Mouse (Mus musculus): ENCODE measurements at regions not wholly inside any gene's neighbourhood (a gene's known extent, or its start where the extent isn't known, plus 50 kb on each side); places are given as distances from the start of the nearest gene placed in this dataset.

DNA sequence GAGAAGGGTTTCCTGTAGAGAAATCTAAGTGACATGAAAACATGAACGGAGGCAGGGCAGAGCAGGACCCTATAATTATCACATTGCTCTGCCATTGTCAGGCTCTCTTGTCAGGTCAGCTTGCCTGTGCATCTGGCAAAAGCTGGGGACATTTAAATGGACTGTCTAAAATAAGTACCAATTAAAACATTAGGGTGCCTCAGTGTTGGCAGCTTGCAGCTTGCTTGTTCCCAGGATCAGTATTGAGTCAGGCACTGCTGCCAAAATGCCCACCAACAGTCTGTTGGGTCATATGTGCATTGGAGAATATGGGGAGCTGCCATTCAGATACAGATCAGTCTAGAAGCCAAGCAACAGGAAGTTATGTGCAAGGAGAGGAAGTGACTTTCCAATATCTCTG, 349.5 kb upstream of the B3gat1 start:
- H3K27me3 ChIP-seq (ENCODE audit: control insufficient read depth, insufficient read depth, low read length) = no peaks in the 10 kb centered on the region
- WGBS = 77% methylated on average over 1 of the region's 1 CpGs
- H3K36me3 ChIP-seq (ENCODE audit: control insufficient read depth, insufficient read depth, low read length) = no peaks in the 10 kb centered on the region
- no peak overlapping the region for H3K4me2 ChIP-seq (ENCODE audit: low read depth)
- no peaks in the 10 kb centered on the region for H3K9me3 ChIP-seq (ENCODE audit: control insufficient read depth, low read length)
- H3K9ac ChIP-seq (ENCODE audit: low read length) = no peak overlapping the region
- no peak overlapping the region for H3K4me3 ChIP-seq (ENCODE audit: low read depth, low read length)
- DNase-seq (ENCODE audit: low spot score) (no peak), ATAC-seq (ENCODE audit: insufficient read depth, low FRiP score, low TSS enrichment) (no peak)
- H3K4me1 ChIP-seq (ENCODE audit: control insufficient read depth, insufficient read depth, low read length) = no peaks in the 10 kb centered on the region
- H3K27ac ChIP-seq (ENCODE audit: low read depth, low read length) = no peak overlapping the region

GRCm38 (mm10) chr9:26398635-26399034, 334.9 kb upstream of the B3gat1 start:
- H3K4me1 ChIP-seq (ENCODE audit: control insufficient read depth, insufficient read depth, low read length) = no peaks in the 10 kb centered on the region
- no peak overlapping the region for H3K27ac ChIP-seq (ENCODE audit: low read depth, low read length)
- no peak for ATAC-seq (ENCODE audit: insufficient read depth, low FRiP score, low TSS enrichment)
- no peak overlapping the region for H3K4me3 ChIP-seq (ENCODE audit: low read depth, low read length)
- no peaks in the 10 kb centered on the region for H3K9me3 ChIP-seq (ENCODE audit: control insufficient read depth, low read length)
- DNase-seq (ENCODE audit: low spot score) = no peak
- H3K4me2 ChIP-seq (ENCODE audit: low read depth) = no peak overlapping the region
- H3K9ac ChIP-seq (ENCODE audit: low read length) = no peak overlapping the region
- no peaks in the 10 kb centered on the region for H3K27me3 ChIP-seq (ENCODE audit: control insufficient read depth, insufficient read depth, low read length)
- 75% methylated on average over 3 of the region's 3 CpGs for WGBS
- no peaks in the 10 kb centered on the region for H3K36me3 ChIP-seq (ENCODE audit: control insufficient read depth, insufficient read depth, low read length)

GRCm38 (mm10) chr9:26422897-26423823, 310.4 kb upstream of the B3gat1 start:
- DNase-seq (ENCODE audit: low spot score) (peak; percentile 13), ATAC-seq (ENCODE audit: insufficient read depth, low FRiP score, low TSS enrichment) (peak; percentile 57)
- H3K36me3 ChIP-seq (ENCODE audit: control insufficient read depth, insufficient read depth, low read length) = no peaks in the 10 kb centered on the region
- H3K4me3 ChIP-seq (ENCODE audit: low read depth, low read length) = no peak overlapping the region
- no peak overlapping the region for H3K9ac ChIP-seq (ENCODE audit: low read length)
- no peaks in the 10 kb centered on the region for H3K9me3 ChIP-seq (ENCODE audit: control insufficient read depth, low read length)
- no peaks in the 10 kb centered on the region for H3K27me3 ChIP-seq (ENCODE audit: control insufficient read depth, insufficient read depth, low read length)
- H3K4me2 ChIP-seq (ENCODE audit: low read depth) = no peak overlapping the region
- H3K27ac ChIP-seq (ENCODE audit: low read depth, low read length) = peak overlapping the region; percentile 24; the same call in 1 of the 2 replicates
- WGBS = 30% methylated on average over 11 of the region's 11 CpGs
- H3K4me1 ChIP-seq (ENCODE audit: control insufficient read depth, insufficient read depth, low read length) = no peaks in the 10 kb centered on the region

DNA sequence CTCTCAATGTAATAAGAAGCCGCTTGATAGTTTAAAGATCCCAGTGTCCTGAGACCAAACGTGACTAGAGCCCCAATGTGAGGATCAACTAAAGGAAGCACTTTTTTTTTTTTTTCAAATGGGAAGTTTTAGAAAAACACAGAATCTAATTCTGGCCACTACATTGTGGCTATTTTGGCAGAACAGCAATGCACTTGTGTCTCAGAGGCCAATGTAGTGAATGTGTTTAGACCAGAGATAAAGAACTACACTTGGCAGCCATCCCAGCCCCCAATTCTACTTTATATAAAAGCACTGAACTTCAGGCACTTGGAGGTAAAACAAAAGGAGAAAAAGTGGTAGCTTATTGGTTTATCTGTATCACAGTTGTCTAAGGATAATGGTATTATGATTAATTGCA, 298.0 kb upstream of the B3gat1 start:
- Histone ChIP-seq H3K4me1 (ENCODE audit: control insufficient read depth, insufficient read depth, low read length) (no peaks in the 10 kb centered on the region), H3K9me3 (ENCODE audit: control insufficient read depth, low read length) (no peaks in the 10 kb centered on the region), H3K4me2 (ENCODE audit: low read depth) (no peak overlapping the region), H3K9ac (ENCODE audit: low read length) (no peak overlapping the region), H3K27ac (ENCODE audit: low read depth, low read length) (no peak overlapping the region), H3K36me3 (ENCODE audit: control insufficient read depth, insufficient read depth, low read length) (no peaks in the 10 kb centered on the region), H3K4me3 (ENCODE audit: low read depth, low read length) (no peak overlapping the region), H3K27me3 (ENCODE audit: control insufficient read depth, insufficient read depth, low read length) (no peaks in the 10 kb centered on the region)
- DNase-seq (ENCODE audit: low spot score) (no peak), ATAC-seq (ENCODE audit: insufficient read depth, low FRiP score, low TSS enrichment) (no peak)
- WGBS = 88% methylated on average over 2 of the region's 2 CpGs

DNA sequence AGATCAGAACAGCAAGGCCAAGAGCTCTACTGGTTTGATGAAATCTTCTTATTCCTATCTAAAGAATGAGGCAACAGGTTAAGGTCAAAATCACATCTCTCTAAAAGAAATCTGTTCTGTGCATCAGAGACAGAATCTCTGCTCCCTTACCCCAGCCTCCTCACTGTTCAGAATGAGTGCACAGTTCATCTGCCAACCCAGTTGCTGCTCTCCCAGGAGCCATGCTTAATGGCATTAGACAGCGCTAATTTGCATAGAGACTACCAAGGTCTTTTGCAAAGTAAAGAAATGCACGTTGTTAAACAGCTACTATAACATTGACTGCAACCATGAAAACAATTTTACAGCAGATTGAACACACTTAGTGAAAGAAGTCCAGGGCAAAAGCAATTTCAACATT, 296.3 kb upstream of the B3gat1 start:
- no peaks in the 10 kb centered on the region for H3K27me3 ChIP-seq (ENCODE audit: control insufficient read depth, insufficient read depth, low read length)
- H3K9me3 ChIP-seq (ENCODE audit: control insufficient read depth, low read length) = no peaks in the 10 kb centered on the region
- no peaks in the 10 kb centered on the region for H3K36me3 ChIP-seq (ENCODE audit: control insufficient read depth, insufficient read depth, low read length)
- no peak for DNase-seq (ENCODE audit: low spot score)
- no peak overlapping the region for H3K4me2 ChIP-seq (ENCODE audit: low read depth)
- H3K4me3 ChIP-seq (ENCODE audit: low read depth, low read length) = no peak overlapping the region
- 77% methylated on average over 2 of the region's 2 CpGs for WGBS
- H3K9ac ChIP-seq (ENCODE audit: low read length) = no peak overlapping the region
- no peak overlapping the region for H3K27ac ChIP-seq (ENCODE audit: low read depth, low read length)
- no peak for ATAC-seq (ENCODE audit: insufficient read depth, low FRiP score, low TSS enrichment)
- no peaks in the 10 kb centered on the region for H3K4me1 ChIP-seq (ENCODE audit: control insufficient read depth, insufficient read depth, low read length)

DNA sequence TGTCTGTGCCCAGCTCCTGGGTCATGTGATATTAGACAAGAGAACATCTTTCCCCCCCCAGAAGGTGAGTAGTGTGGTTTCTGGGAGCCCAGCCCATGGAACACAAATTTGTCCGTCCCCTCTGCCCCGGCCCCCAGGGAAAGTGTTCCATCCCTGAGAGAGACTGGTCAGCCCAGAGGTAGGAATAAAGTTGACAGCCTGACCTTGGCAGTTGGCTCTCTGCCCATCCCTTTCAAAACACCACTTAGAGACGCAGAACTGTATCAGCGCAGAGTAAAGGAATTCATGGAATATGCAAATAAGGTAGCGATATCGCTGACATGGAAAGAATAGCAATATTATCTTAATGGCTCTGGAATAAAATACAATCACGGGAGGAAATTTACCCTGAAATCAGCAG, 279.6 kb upstream of the B3gat1 start:
- Histone ChIP-seq H3K4me1 (ENCODE audit: control insufficient read depth, insufficient read depth, low read length) (no peaks in the 10 kb centered on the region), H3K9me3 (ENCODE audit: control insufficient read depth, low read length) (no peaks in the 10 kb centered on the region), H3K4me3 (ENCODE audit: low read depth, low read length) (no peak overlapping the region), H3K36me3 (ENCODE audit: control insufficient read depth, insufficient read depth, low read length) (no peaks in the 10 kb centered on the region), H3K27me3 (ENCODE audit: control insufficient read depth, insufficient read depth, low read length) (no peaks in the 10 kb centered on the region), H3K9ac (ENCODE audit: low read length) (no peak overlapping the region), H3K27ac (ENCODE audit: low read depth, low read length) (no peak overlapping the region), H3K4me2 (ENCODE audit: low read depth) (no peak overlapping the region)
- 89% methylated on average over 7 of the region's 7 CpGs for WGBS
- DNase-seq (ENCODE audit: low spot score) (no peak), ATAC-seq (ENCODE audit: insufficient read depth, low FRiP score, low TSS enrichment) (no peak)

DNA sequence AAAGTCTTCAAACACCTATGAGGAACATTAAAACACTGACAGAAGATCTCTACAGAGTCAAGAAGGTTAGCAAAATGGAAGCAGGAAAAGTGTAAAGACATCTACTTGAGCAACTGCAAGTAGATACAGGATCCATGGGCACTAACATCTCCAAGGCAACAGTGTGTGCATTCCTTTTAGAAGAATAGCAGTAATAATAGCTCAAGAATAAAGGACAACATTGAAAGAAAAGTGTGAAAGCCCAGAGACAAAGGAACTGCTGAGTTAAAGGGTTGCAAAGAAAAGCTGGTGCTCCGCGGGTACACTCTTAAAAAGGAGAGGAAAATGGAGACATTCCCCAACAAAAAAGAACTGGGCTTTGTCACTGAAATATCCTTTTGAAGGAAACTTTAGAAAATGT, 272.4 kb upstream of the B3gat1 start:
- 36% methylated on average over 2 of the region's 2 CpGs for WGBS
- H3K9ac ChIP-seq (ENCODE audit: low read length) = no peak overlapping the region
- no peaks in the 10 kb centered on the region for H3K36me3 ChIP-seq (ENCODE audit: control insufficient read depth, insufficient read depth, low read length)
- no peak for ATAC-seq (ENCODE audit: insufficient read depth, low FRiP score, low TSS enrichment)
- DNase-seq (ENCODE audit: low spot score) = no peak
- H3K9me3 ChIP-seq (ENCODE audit: control insufficient read depth, low read length) = no peaks in the 10 kb centered on the region
- H3K4me2 ChIP-seq (ENCODE audit: low read depth) = no peak overlapping the region
- no peak overlapping the region for H3K27ac ChIP-seq (ENCODE audit: low read depth, low read length)
- no peaks in the 10 kb centered on the region for H3K4me1 ChIP-seq (ENCODE audit: control insufficient read depth, insufficient read depth, low read length)
- no peak overlapping the region for H3K4me3 ChIP-seq (ENCODE audit: low read depth, low read length)
- no peaks in the 10 kb centered on the region for H3K27me3 ChIP-seq (ENCODE audit: control insufficient read depth, insufficient read depth, low read length)

GRCm38 (mm10) chr9:26470694-26471392, 262.7 kb upstream of the B3gat1 start:
- Histone ChIP-seq H3K4me2 (ENCODE audit: low read depth) (no peak overlapping the region), H3K27me3 (ENCODE audit: control insufficient read depth, insufficient read depth, low read length) (no peaks in the 10 kb centered on the region), H3K27ac (ENCODE audit: low read depth, low read length) (no peak overlapping the region), H3K4me3 (ENCODE audit: low read depth, low read length) (no peak overlapping the region), H3K36me3 (ENCODE audit: control insufficient read depth, insufficient read depth, low read length) (no peaks in the 10 kb centered on the region), H3K9me3 (ENCODE audit: control insufficient read depth, low read length) (no peaks in the 10 kb centered on the region), H3K4me1 (ENCODE audit: control insufficient read depth, insufficient read depth, low read length) (no peaks in the 10 kb centered on the region), H3K9ac (ENCODE audit: low read length) (no peak overlapping the region)
- 53% methylated on average over 7 of the region's 7 CpGs for WGBS
- DNase-seq (ENCODE audit: low spot score) = no peak
- no peak for ATAC-seq (ENCODE audit: insufficient read depth, low FRiP score, low TSS enrichment)

DNA sequence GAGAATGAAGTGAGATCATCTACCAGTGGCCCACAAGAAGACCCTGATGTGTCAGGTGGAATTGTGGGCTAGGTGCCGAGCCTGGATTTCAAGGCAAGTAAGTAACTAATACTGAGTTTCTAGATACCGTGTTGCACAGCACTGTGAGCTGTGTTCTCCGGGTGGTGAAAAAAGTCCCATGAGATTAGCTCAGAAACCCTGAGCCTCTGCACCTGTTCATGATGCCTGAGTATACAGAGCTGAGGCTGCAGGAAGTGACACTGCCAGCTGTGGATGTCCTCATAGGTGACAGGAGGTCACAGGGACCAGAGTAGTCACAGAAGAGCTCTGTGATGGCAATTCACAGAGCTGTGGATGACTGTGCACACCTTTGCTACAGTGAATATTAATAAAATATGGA, 257.2 kb upstream of the B3gat1 start:
- H3K9me3 ChIP-seq (ENCODE audit: control insufficient read depth, low read length) = no peaks in the 10 kb centered on the region
- no peaks in the 10 kb centered on the region for H3K36me3 ChIP-seq (ENCODE audit: control insufficient read depth, insufficient read depth, low read length)
- no peaks in the 10 kb centered on the region for H3K27me3 ChIP-seq (ENCODE audit: control insufficient read depth, insufficient read depth, low read length)
- WGBS = 88% methylated on average over 3 of the region's 3 CpGs
- H3K4me1 ChIP-seq (ENCODE audit: control insufficient read depth, insufficient read depth, low read length) = no peaks in the 10 kb centered on the region
- DNase-seq (ENCODE audit: low spot score) (no peak), ATAC-seq (ENCODE audit: insufficient read depth, low FRiP score, low TSS enrichment) (no peak)
- H3K4me2 ChIP-seq (ENCODE audit: low read depth) = no peak overlapping the region
- H3K27ac ChIP-seq (ENCODE audit: low read depth, low read length) = no peak overlapping the region
- H3K4me3 ChIP-seq (ENCODE audit: low read depth, low read length) = no peak overlapping the region
- H3K9ac ChIP-seq (ENCODE audit: low read length) = no peak overlapping the region

Data from neural tube, embryonic 11.5 days (tissue).